Mouse (Mus musculus): ENCODE measurements around the gene Prkar2a. TPM values are rescaled to one million over a fixed set of nuclear protein-coding genes. Genes with fewer than 3 reads are reported as not detected.
A peak's percentile ranks its signal among the peaks of the same experiment; 100 is the strongest.

The Prkar2a gene
- polyA plus RNA-seq, 1 experiment from 2014 or later = 55.8 TPM

GRCm38 (mm10) chr9:108673151-108673550 lies 16.0 kb upstream of the Prkar2a start:
- Histone ChIP-seq H3K4me3 (replicated peaks) (no peak overlapping the region), H3K9me3 (no peaks in the 10 kb centered on the region), H3K36me3 (replicated peaks) (peaks cover 25% of the 10 kb centered on the region), H3K4me1 (no peaks in the 10 kb centered on the region), H3K4me2 (no peak overlapping the region), H3K9ac (no peak overlapping the region), H3K27me3 (no peaks in the 10 kb centered on the region), H3K27ac (no peak overlapping the region)
- no peak for ATAC-seq (ENCODE audit: low FRiP score)
- whole genome bisulfite sequencing = 47% methylated on average over 2 of the region's 2 CpGs

GRCm38 (mm10) chr9:108680026-108680425 lies 9.1 kb upstream of the Prkar2a start:
- Histone ChIP-seq H3K9me3 (no peaks in the 10 kb centered on the region), H3K9ac (no peak overlapping the region), H3K4me3 (replicated peaks) (no peak overlapping the region), H3K4me2 (no peak overlapping the region), H3K4me1 (no peaks in the 10 kb centered on the region), H3K36me3 (replicated peaks) (peaks cover 27% of the 10 kb centered on the region), H3K27me3 (no peaks in the 10 kb centered on the region), H3K27ac (no peak overlapping the region)
- WGBS = 93% methylated on average over 15 of the region's 15 CpGs
- ATAC-seq (ENCODE audit: low FRiP score) = no peak

GRCm38 (mm10) chr9:108686475-108686887 lies 2.6 kb upstream of the Prkar2a start:
- H3K4me2 ChIP-seq = no peak overlapping the region
- no peak overlapping the region for H3K27ac ChIP-seq
- peaks cover 11% of the 10 kb centered on the region for H3K36me3 ChIP-seq (replicated peaks)
- ATAC-seq (ENCODE audit: low FRiP score) = no peak
- no peaks in the 10 kb centered on the region for H3K9me3 ChIP-seq
- 42% methylated on average over 4 of the region's 4 CpGs for WGBS
- no peak overlapping the region for H3K9ac ChIP-seq
- no peak overlapping the region for H3K4me3 ChIP-seq (replicated peaks)
- H3K27me3 ChIP-seq = peaks cover 8% of the 10 kb centered on the region; the same call in 1 of the 2 replicates
- H3K4me1 ChIP-seq = peaks cover 37% of the 10 kb centered on the region

- no peaks in the 10 kb centered on the region for H3K9me3 ChIP-seq
- H3K4me1 ChIP-seq = peaks cover 40% of the 10 kb centered on the region
- no peak overlapping the region for H3K4me3 ChIP-seq (replicated peaks)
- WGBS = 87% methylated on average over 6 of the region's 6 CpGs
- H3K27me3 ChIP-seq = peaks cover 10% of the 10 kb centered on the region; the same call in 1 of the 2 replicates
- no peak for ATAC-seq (ENCODE audit: low FRiP score)
- H3K36me3 ChIP-seq (replicated peaks) = peaks cover 8% of the 10 kb centered on the region
- H3K4me2 ChIP-seq = no peak overlapping the region
- H3K27ac ChIP-seq = no peak overlapping the region
- H3K9ac ChIP-seq = no peak overlapping the region
These were observed 1.9 kb upstream of the Prkar2a start for GRCm38 (mm10) chr9:108687181-108687580.

GRCm38 (mm10) chr9:108687686-108688085 lies 1.4 kb upstream of the Prkar2a start:
- no peak overlapping the region for H3K9ac ChIP-seq
- H3K27ac ChIP-seq = no peak overlapping the region
- peaks cover 10% of the 10 kb centered on the region; the same call in 1 of the 2 replicates for H3K27me3 ChIP-seq
- 86% methylated on average over 2 of the region's 2 CpGs for WGBS
- H3K9me3 ChIP-seq = no peaks in the 10 kb centered on the region
- no peak for ATAC-seq (ENCODE audit: low FRiP score)
- H3K4me2 ChIP-seq = no peak overlapping the region
- H3K4me3 ChIP-seq (replicated peaks) = no peak overlapping the region
- H3K36me3 ChIP-seq (replicated peaks) = peaks cover 3% of the 10 kb centered on the region
- H3K4me1 ChIP-seq = peaks cover 40% of the 10 kb centered on the region

GRCm38 (mm10) chr9:108688451-108688850 lies 663 bp upstream of the Prkar2a start:
- Histone ChIP-seq H3K9me3 (no peaks in the 10 kb centered on the region), H3K27me3 (peaks cover 10% of the 10 kb centered on the region; the same call in 1 of the 2 replicates), H3K27ac (no peak overlapping the region), H3K36me3 (replicated peaks) (no peaks in the 10 kb centered on the region; the same call in none of the 2 replicates), H3K9ac (no peak overlapping the region), H3K4me2 (no peak overlapping the region), H3K4me3 (replicated peaks) (no peak overlapping the region), H3K4me1 (peaks cover 47% of the 10 kb centered on the region)
- ATAC-seq (ENCODE audit: low FRiP score) = no peak
- WGBS = 79% methylated on average over 9 of the region's 9 CpGs

GRCm38 (mm10) chr9:108689993-108690392 lies 879 bp downstream of the Prkar2a start:
- no peak for ATAC-seq (ENCODE audit: low FRiP score)

GRCm38 (mm10) chr9:108690914-108691313 lies 1.8 kb downstream of the Prkar2a start:
- Histone ChIP-seq H3K9me3 (no peaks in the 10 kb centered on the region), H3K27ac (no peak overlapping the region), H3K4me1 (peaks cover 60% of the 10 kb centered on the region), H3K36me3 (replicated peaks) (no peaks in the 10 kb centered on the region), H3K4me2 (no peak overlapping the region), H3K27me3 (peaks cover 10% of the 10 kb centered on the region; the same call in 1 of the 2 replicates), H3K9ac (no peak overlapping the region), H3K4me3 (replicated peaks) (no peak overlapping the region)
- 78% methylated on average over 6 of the region's 6 CpGs for WGBS
- no peak for ATAC-seq (ENCODE audit: low FRiP score)

More at GRCm38 (mm10) chr9:108689993-108690392, 879 bp downstream of the Prkar2a start:
- Histone ChIP-seq H3K9me3 (no peaks in the 10 kb centered on the region), H3K27me3 (peaks cover 10% of the 10 kb centered on the region; the same call in 1 of the 2 replicates), H3K9ac (no peak overlapping the region), H3K4me2 (no peak overlapping the region), H3K4me3 (replicated peaks) (no peak overlapping the region), H3K36me3 (replicated peaks) (no peaks in the 10 kb centered on the region; the same call in 1 of the 2 replicates), H3K27ac (no peak overlapping the region), H3K4me1 (peaks cover 60% of the 10 kb centered on the region)
- WGBS = 81% methylated on average over 1 of the region's 1 CpGs

GRCm38 (mm10) chr9:108691371-108691770 lies 2.3 kb downstream of the Prkar2a start:
- H3K36me3 ChIP-seq (replicated peaks) = no peaks in the 10 kb centered on the region
- ATAC-seq (ENCODE audit: low FRiP score) = no peak
- peak overlapping the region; percentile 83; the same call in 1 of the 2 replicates for H3K9ac ChIP-seq
- no peak overlapping the region for H3K27ac ChIP-seq
- peaks cover 57% of the 10 kb centered on the region for H3K4me1 ChIP-seq
- no peaks in the 10 kb centered on the region for H3K9me3 ChIP-seq
- H3K4me3 ChIP-seq (replicated peaks) = peak overlapping the region; percentile 89; the same call in 1 of the 2 replicates
- peak overlapping the region; percentile 85 for H3K4me2 ChIP-seq
- H3K27me3 ChIP-seq = peaks cover 10% of the 10 kb centered on the region; the same call in 1 of the 2 replicates
- 67% methylated on average over 8 of the region's 8 CpGs for WGBS

GRCm38 (mm10) chr9:108691846-108692225 lies 2.7 kb downstream of the Prkar2a start:
- Histone ChIP-seq H3K36me3 (replicated peaks) (no peaks in the 10 kb centered on the region), H3K27ac (peak overlapping the region; percentile 69; the same call in 1 of the 2 replicates)

GRCm38 (mm10) chr9:108692226-108693041 lies 3.3 kb downstream of the Prkar2a start:
- peak; percentile 66 for ATAC-seq (ENCODE audit: low FRiP score)
- under 1% methylated on average over 92 of the region's 92 CpGs for WGBS
- peak overlapping the region; percentile 85 for H3K4me2 ChIP-seq
- H3K36me3 ChIP-seq (replicated peaks) = no peaks in the 10 kb centered on the region
- H3K9me3 ChIP-seq = no peaks in the 10 kb centered on the region
- H3K4me1 ChIP-seq = peaks cover 50% of the 10 kb centered on the region
- peaks cover 10% of the 10 kb centered on the region; the same call in 1 of the 2 replicates for H3K27me3 ChIP-seq
- peak overlapping the region; percentile 89 for H3K4me3 ChIP-seq (replicated peaks)
- H3K9ac ChIP-seq = peak overlapping the region; percentile 83
- peak overlapping the region; percentile 69 for H3K27ac ChIP-seq

More at GRCm38 (mm10) chr9:108691846-108692225, 2.7 kb downstream of the Prkar2a start:
- Histone ChIP-seq H3K9me3 (no peaks in the 10 kb centered on the region), H3K27me3 (peaks cover 10% of the 10 kb centered on the region; the same call in 1 of the 2 replicates), H3K4me2 (peak overlapping the region; percentile 85), H3K4me1 (peaks cover 52% of the 10 kb centered on the region), H3K9ac (peak overlapping the region; percentile 83), H3K4me3 (replicated peaks) (peak overlapping the region; percentile 89)
- ATAC-seq (ENCODE audit: low FRiP score) = peak; percentile 91
- 2% methylated on average over 42 of the region's 42 CpGs for WGBS

GRCm38 (mm10) chr9:108693946-108694345 lies 4.8 kb downstream of the Prkar2a start:
- Histone ChIP-seq H3K27ac (no peak overlapping the region), H3K4me3 (replicated peaks) (peak overlapping the region; percentile 16; the same call in 1 of the 2 replicates), H3K4me2 (peak overlapping the region; percentile 85), H3K27me3 (peaks cover 10% of the 10 kb centered on the region; the same call in 1 of the 2 replicates), H3K36me3 (replicated peaks) (no peaks in the 10 kb centered on the region), H3K4me1 (peaks cover 37% of the 10 kb centered on the region), H3K9me3 (no peaks in the 10 kb centered on the region), H3K9ac (peak overlapping the region; percentile 21; the same call in 1 of the 2 replicates)
- ATAC-seq (ENCODE audit: low FRiP score) = no peak
- 67% methylated on average over 4 of the region's 4 CpGs for WGBS
